Mouse (Mus musculus) lung, embryonic 15.5 days (tissue): ENCODE measurements at regions not wholly inside any gene's neighbourhood (a gene's known extent, or its start where the extent isn't known, plus 50 kb on each side); places are given as distances from the start of the nearest gene placed in this dataset.

Experiments used
- ATAC-seq: fragments of 200-750 bp; cut with Nextera tagmentation; 2 replicates; pipeline ENCODE4 v1.8.0; 2017; ENCODE audit warnings: moderate number of reproducible peaks, borderline replicate concordance; ENCODE audit not compliant: low FRiP score, low TSS enrichment; ENCODE audit errors: extremely low read depth
- H3K27ac ChIP-seq: fragments of 300-500 bp; sonication (generic); 2 replicates; pipeline ENCODE4 v1.5.1; 2015; ENCODE audit warnings: moderate library complexity, mild to moderate bottlenecking, inconsistent platforms
- H3K27me3 ChIP-seq: fragments of 300-500 bp; sonication (generic); 2 replicates; pipeline ENCODE4 v1.6.1; 2015; ENCODE audit warnings: inconsistent platforms
- H3K36me3 ChIP-seq: fragments of 300-500 bp; sonication (generic); 2 replicates; pipeline ENCODE4 v1.6.1; 2015; ENCODE audit warnings: inconsistent platforms
- H3K4me1 ChIP-seq: fragments of 300-500 bp; sonication (generic); 2 replicates; pipeline ENCODE4 v1.6.1; 2015; ENCODE audit warnings: inconsistent platforms
- H3K4me2 ChIP-seq: fragments of 300-500 bp; sonication (generic); 2 replicates; pipeline ENCODE4 v1.6.1; 2015; ENCODE audit warnings: inconsistent platforms, mild to moderate bottlenecking, moderate library complexity
- H3K4me3 ChIP-seq: fragments of 300-500 bp; sonication (generic); 2 replicates; pipeline ENCODE4 v1.5.1; 2015; ENCODE audit warnings: mild to moderate bottlenecking, inconsistent platforms
- H3K9ac ChIP-seq: fragments of 300-500 bp; sonication (generic); 2 replicates; pipeline ENCODE4 v1.6.1; 2015; ENCODE audit warnings: inconsistent platforms
- H3K9me3 ChIP-seq: fragments of 300-500 bp; sonication (generic); 2 replicates; pipeline ENCODE4 v1.6.1; 2016; ENCODE audit warnings: inconsistent platforms
- WGBS: fragments of 180-500 bp; shearing (Covaris S2); methylation state at CpG from one replicate; pipeline ENCODE4 v1.1.7; 2015; 5-methylcytosine and 5-hydroxymethylcytosine counted together

GRCm38 (mm10) chr2:10755375-10755774 lies 385.1 kb downstream of the Sfmbt2 start:
- Histone ChIP-seq H3K27me3 (no peaks in the 10 kb centered on the region), H3K9ac (no peak overlapping the region), H3K36me3 (no peaks in the 10 kb centered on the region), H3K4me2 (no peak overlapping the region), H3K9me3 (no peaks in the 10 kb centered on the region), H3K4me3 (no peak overlapping the region), H3K4me1 (no peaks in the 10 kb centered on the region), H3K27ac (no peak overlapping the region)
- 25% methylated on average over 3 of the region's 3 CpGs for WGBS
- peak; percentile 96 for ATAC-seq

DNA sequence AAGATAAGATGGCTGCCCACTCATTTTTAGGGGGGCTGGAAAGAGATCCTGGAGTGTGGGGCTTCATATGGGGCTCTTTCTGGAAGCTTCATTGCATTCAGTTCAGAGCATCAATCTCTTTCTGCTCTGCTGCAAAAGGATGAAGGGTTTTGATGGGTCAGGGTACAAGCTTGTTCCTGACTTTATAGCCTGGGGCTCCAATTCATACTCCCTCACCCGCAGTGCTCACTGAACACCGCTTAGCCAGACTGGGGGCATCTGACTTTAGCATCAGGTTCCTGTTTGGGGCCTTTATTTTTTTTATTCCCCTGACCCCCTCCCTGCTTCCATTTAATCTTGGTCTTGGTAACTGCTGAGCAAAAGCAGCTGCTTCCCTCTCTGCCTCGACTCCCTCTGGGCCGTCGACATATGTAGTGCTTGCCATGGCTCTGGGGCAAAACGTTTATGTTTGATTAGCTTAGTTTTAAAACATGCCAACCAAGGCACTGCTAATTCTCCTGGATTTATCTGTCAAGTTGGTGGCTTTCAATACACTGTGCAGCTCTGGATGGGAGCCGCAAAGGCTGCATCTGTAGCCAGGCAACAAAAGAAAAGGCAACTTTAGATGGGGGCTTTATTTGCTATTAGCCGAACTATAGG lies 387.0 kb downstream of the Sfmbt2 start:
- Histone ChIP-seq H3K4me2 (no peak overlapping the region), H3K4me1 (no peaks in the 10 kb centered on the region), H3K27ac (no peak overlapping the region), H3K4me3 (no peak overlapping the region), H3K27me3 (no peaks in the 10 kb centered on the region), H3K9me3 (no peaks in the 10 kb centered on the region), H3K9ac (no peak overlapping the region), H3K36me3 (no peaks in the 10 kb centered on the region)
- 41% methylated on average over 8 of the region's 8 CpGs for WGBS
- ATAC-seq = no peak

- no peak for ATAC-seq
- Histone ChIP-seq H3K36me3 (no peaks in the 10 kb centered on the region), H3K9ac (no peak overlapping the region), H3K4me2 (no peak overlapping the region), H3K4me3 (no peak overlapping the region), H3K27me3 (no peaks in the 10 kb centered on the region), H3K9me3 (no peaks in the 10 kb centered on the region), H3K27ac (no peak overlapping the region), H3K4me1 (no peaks in the 10 kb centered on the region)
- 79% methylated on average over 1 of the region's 1 CpGs for WGBS
Measured at GRCm38 (mm10) chr2:10757886-10758285, 387.6 kb downstream of the Sfmbt2 start.

DNA sequence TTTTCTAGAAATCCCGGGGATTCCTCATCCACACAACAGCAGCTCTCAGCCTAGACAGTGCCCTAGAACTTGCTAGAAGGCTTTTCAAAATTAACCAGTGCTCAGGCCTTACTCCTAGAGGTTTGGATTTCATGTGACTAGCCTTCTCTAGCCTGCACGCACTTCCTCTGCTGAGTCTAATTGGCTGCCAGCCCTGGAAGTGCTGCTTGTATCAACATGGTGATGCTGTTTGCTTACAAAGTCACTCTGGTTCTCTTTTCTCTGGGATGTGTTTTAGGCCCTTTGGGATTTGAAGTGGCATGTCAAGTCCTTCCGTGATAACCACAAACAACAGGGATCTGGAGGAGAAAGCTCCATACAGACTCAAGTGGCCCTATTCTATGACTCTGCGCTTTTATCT lies 391.9 kb downstream of the Sfmbt2 start:
- 48% methylated on average over 4 of the region's 4 CpGs for WGBS
- H3K9me3 ChIP-seq = no peaks in the 10 kb centered on the region
- ATAC-seq = no peak

GRCm38 (mm10) chr2:10783071-10783470 lies 388.8 kb upstream of the Prkcq start:
- no peak overlapping the region for H3K4me2 ChIP-seq
- no peak for ATAC-seq
- 41% methylated on average over 7 of the region's 7 CpGs for WGBS
- no peak overlapping the region for H3K9ac ChIP-seq
- no peaks in the 10 kb centered on the region for H3K36me3 ChIP-seq
- H3K9me3 ChIP-seq = no peaks in the 10 kb centered on the region
- 0 out of 2 replicates have a peak, but pooled peaks cover 2% of the 10 kb centered on the region for H3K4me1 ChIP-seq
- H3K27ac ChIP-seq = no peak overlapping the region
- no peaks in the 10 kb centered on the region for H3K27me3 ChIP-seq
- H3K4me3 ChIP-seq = no peak overlapping the region

More for the DNA sequence above, 391.9 kb downstream of the Sfmbt2 start:
- Histone ChIP-seq H3K4me2 (no peak overlapping the region), H3K4me3 (no peak overlapping the region), H3K4me1 (no peaks in the 10 kb centered on the region), H3K27me3 (no peaks in the 10 kb centered on the region), H3K9ac (no peak overlapping the region), H3K27ac (no peak overlapping the region), H3K36me3 (no peaks in the 10 kb centered on the region)

DNA sequence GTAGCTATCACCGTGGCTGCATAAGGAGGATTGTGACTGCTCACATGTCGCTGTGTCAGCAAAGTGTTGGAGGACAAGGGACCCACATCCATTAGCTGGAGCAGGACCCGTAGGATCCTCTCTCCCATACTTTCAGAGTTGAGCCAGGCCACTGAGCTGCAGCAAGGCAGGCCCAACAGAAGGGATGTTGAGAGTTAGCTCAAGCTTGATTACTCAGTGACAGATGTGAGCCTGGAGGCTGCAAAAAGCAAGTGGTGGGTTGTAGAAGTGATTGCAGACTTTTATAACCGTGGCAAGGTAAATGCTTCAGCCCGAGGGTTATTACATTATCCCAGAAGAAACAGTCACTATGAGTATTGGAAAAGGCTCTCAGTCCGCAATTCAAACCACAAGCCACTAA lies 388.3 kb upstream of the Prkcq start:
- no peaks in the 10 kb centered on the region for H3K27me3 ChIP-seq
- H3K36me3 ChIP-seq = no peaks in the 10 kb centered on the region
- WGBS = 73% methylated on average over 6 of the region's 6 CpGs
- H3K4me1 ChIP-seq = 0 out of 2 replicates have a peak, but pooled peaks cover 5% of the 10 kb centered on the region
- H3K9ac ChIP-seq = no peak overlapping the region
- H3K9me3 ChIP-seq = no peaks in the 10 kb centered on the region
- ATAC-seq = no peak
- no peak overlapping the region for H3K4me3 ChIP-seq
- H3K4me2 ChIP-seq = no peak overlapping the region
- H3K27ac ChIP-seq = no peak overlapping the region

- Histone ChIP-seq H3K9ac (no peak overlapping the region), H3K27me3 (no peaks in the 10 kb centered on the region), H3K36me3 (no peaks in the 10 kb centered on the region), H3K9me3 (no peaks in the 10 kb centered on the region), H3K27ac (no peak overlapping the region), H3K4me2 (no peak overlapping the region), H3K4me1 (0 out of 2 replicates have a peak, but pooled peaks cover 5% of the 10 kb centered on the region), H3K4me3 (no peak overlapping the region)
- 41% methylated on average over 1 of the region's 2 CpGs for WGBS
- no peak for ATAC-seq
Measured at GRCm38 (mm10) chr2:10784266-10784665, 387.6 kb upstream of the Prkcq start.

GRCm38 (mm10) chr2:10785156-10785555 lies 386.8 kb upstream of the Prkcq start:
- H3K4me1 ChIP-seq = 0 out of 2 replicates have a peak, but pooled peaks cover 5% of the 10 kb centered on the region
- no peak for ATAC-seq

DNA sequence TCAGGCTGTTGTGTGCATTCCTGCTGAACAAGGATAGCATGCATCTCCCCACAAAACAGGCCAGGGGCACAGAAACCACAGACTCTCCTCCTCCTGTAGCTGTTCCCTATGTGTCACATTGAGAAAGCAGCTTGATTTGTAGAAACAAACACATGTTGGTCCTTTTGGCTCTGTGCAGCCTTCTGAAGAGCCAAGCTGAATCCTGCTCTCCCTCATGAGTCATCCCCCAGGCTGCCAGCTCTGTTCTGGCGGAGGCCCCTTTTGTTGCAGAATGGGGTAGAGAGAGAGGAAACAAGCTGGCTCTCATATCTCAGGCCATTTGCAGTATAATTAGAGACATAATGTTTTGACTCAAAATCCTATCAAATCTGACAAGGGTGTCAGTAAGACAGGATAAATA lies 383.4 kb upstream of the Prkcq start:
- 17% methylated on average over 1 of the region's 1 CpGs for WGBS
- Histone ChIP-seq H3K9me3 (no peaks in the 10 kb centered on the region), H3K4me2 (no peak overlapping the region), H3K27me3 (no peaks in the 10 kb centered on the region), H3K4me3 (no peak overlapping the region), H3K9ac (no peak overlapping the region), H3K27ac (peak overlapping the region; percentile 26; the same call in 1 of the 2 replicates), H3K4me1 (0 out of 2 replicates have a peak, but pooled peaks cover 5% of the 10 kb centered on the region), H3K36me3 (no peaks in the 10 kb centered on the region)
- ATAC-seq = peak; percentile 92; the same call in 1 of the 2 replicates

More at GRCm38 (mm10) chr2:10785156-10785555, 386.8 kb upstream of the Prkcq start:
- H3K9ac ChIP-seq = no peak overlapping the region
- H3K4me3 ChIP-seq = no peak overlapping the region
- H3K27ac ChIP-seq = no peak overlapping the region
- H3K36me3 ChIP-seq = no peaks in the 10 kb centered on the region
- WGBS = 29% methylated on average over 2 of the region's 2 CpGs
- no peak overlapping the region for H3K4me2 ChIP-seq
- H3K9me3 ChIP-seq = no peaks in the 10 kb centered on the region
- no peaks in the 10 kb centered on the region for H3K27me3 ChIP-seq

- no peak for ATAC-seq
- no peaks in the 10 kb centered on the region for H3K36me3 ChIP-seq
- no peaks in the 10 kb centered on the region for H3K9me3 ChIP-seq
- H3K4me2 ChIP-seq = no peak overlapping the region
- H3K4me3 ChIP-seq = no peak overlapping the region
- no peaks in the 10 kb centered on the region for H3K27me3 ChIP-seq
- no peak overlapping the region for H3K9ac ChIP-seq
- H3K27ac ChIP-seq = no peak overlapping the region
- 0 out of 2 replicates have a peak, but pooled peaks cover 5% of the 10 kb centered on the region for H3K4me1 ChIP-seq
Measured at GRCm38 (mm10) chr2:10791233-10791632, 380.7 kb upstream of the Prkcq start.

DNA sequence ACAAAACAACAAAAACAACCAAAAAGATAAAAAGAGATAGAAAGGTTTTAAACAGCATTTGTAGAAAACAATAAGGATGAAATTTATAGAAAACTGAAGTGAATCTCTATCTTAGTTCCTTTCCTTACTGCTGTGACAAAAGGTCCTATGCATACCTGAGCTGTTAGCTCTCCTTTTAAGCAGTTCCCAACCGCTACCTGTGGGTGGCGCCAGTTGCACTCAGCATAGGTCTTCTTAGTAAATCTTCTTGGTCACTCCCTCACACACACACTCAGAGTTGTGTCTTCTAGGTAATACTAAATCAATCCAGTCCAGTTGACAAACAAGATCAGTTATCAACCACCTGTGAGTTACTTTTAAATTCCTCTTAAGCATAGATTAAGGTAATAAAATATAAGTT lies 355.5 kb upstream of the Prkcq start:
- no peak for ATAC-seq
- Histone ChIP-seq H3K36me3 (no peaks in the 10 kb centered on the region), H3K27ac (no peak overlapping the region), H3K9me3 (no peaks in the 10 kb centered on the region), H3K4me3 (no peak overlapping the region), H3K4me2 (no peak overlapping the region), H3K27me3 (no peaks in the 10 kb centered on the region), H3K4me1 (no peaks in the 10 kb centered on the region), H3K9ac (no peak overlapping the region)
- WGBS = 28% methylated on average over 2 of the region's 2 CpGs

- WGBS = 26% methylated on average over 29 of the region's 29 CpGs
- no peak overlapping the region for H3K27ac ChIP-seq
- peak; percentile 70 for ATAC-seq
- H3K9me3 ChIP-seq = no peaks in the 10 kb centered on the region
- H3K4me2 ChIP-seq = peak overlapping the region; percentile 51
- no peaks in the 10 kb centered on the region for H3K27me3 ChIP-seq
- H3K36me3 ChIP-seq = no peaks in the 10 kb centered on the region
- H3K4me1 ChIP-seq = no peaks in the 10 kb centered on the region
- peak overlapping the region; percentile 56 for H3K9ac ChIP-seq
- H3K4me3 ChIP-seq = peak overlapping the region; percentile 48
Measured at GRCm38 (mm10) chr2:10825278-10826133, 346.4 kb upstream of the Prkcq start.
